Mouse (Mus musculus): Measurements from ENCODE around the gene Prrc2b.

The Prrc2b gene

DNA sequence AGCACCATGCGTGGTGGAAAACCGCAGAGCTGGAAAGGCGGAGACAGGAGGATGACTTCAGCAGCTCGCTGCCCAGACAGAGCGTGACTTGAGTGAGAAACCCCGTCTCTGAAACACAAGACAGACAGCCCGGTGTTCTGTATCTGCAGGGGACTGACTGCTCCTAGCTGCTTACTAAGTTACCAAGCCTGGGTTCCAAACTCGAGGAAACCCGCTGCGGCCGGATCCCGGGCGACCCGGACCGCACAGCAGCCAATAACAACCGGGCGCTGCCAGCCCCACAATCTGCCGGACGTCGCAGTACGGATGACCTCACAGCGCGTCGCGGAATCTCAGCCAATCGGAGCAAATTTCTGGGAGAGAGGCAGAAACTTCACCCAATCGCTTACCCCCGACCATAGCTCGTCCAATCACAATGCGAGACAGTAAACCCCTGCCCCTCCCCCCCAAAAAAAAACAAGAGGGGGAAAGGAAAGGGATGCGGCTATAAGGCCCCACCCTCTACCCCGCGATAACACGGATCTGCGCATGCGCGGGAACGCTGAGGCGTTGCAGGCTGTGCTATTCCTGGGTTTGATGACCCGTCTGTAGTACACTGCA lies 13.1 kb upstream of the Prrc2b start:
- DNase-seq, result peak; percentile 95

DNA sequence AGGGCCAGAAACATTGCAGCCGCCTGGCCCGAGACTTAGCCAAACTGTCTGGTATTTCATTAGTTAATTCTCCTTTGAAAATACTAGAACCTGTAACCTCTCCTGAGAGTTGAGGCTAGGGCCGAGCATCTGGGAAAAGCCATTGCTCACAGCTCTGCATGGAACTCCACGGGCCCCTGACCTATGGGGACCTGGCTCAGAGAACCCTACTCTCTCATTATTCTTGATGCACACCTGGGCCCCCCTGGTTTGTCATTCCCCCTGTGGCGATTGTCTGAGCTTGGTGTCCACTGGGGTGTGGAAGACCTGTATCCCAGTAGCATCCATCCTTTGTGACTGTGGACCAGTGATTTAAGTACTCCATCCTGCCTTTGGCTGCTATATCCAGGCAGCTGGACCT lies 11.5 kb upstream of the Prrc2b start:
- no peak for DNase-seq

GRCm38 (mm10) chr2:32140498-32140934 lies 10.4 kb upstream of the Prrc2b start:
- no peak for DNase-seq

- DNase-seq, result no peak
These were observed 9.3 kb upstream of the Prrc2b start for GRCm38 (mm10) chr2:32141602-32142001.

- no peak for DNase-seq
These were observed 8.5 kb upstream of the Prrc2b start for GRCm38 (mm10) chr2:32142368-32142767.

DNA sequence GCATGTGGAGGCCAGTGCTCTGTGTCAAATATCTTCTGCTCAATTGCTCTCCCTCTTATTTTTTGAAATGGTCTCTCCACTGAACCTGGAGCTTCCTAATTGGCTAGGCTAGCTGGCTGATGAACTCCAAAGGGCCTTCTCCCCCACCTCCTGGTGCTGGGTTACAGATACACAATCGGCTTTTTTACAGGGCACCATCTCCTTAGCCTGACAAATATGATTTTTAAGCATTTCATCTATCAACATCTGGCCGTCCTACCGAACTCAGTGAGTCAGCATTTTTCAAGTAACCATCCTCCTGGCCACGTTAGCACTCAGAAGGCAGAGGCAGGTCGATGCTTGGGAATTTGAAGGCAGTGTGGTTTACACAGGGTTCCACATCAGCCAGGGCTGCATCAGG lies 6.2 kb upstream of the Prrc2b start:
- DNase-seq, result no peak

DNA sequence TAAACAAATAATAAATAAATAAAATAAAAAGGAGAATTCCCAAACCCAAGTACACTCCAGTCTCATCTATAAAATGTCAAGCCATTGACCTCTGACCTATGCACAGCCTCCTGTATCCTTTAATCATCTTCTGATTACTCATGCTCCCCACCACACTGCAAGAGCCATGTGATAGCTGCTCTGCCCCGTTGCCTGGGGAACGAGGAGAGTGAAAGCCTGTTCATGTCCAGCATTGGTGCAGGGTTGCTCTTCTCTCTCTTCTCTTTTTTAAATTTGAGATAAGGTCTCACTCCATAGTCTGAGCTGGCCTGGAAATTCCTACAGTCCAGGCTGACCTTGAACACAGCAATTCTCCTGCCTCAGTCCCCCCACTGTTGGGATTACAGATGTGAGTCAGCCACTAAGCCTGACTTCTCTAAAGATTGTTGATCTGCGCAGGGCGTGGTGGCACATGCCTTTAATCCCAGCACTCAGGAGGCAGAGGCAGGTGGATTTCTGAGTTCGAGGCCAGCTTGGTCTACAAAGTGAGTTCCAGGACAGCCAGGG lies 4.2 kb upstream of the Prrc2b start:
- DNase-seq, result no peak

DNA sequence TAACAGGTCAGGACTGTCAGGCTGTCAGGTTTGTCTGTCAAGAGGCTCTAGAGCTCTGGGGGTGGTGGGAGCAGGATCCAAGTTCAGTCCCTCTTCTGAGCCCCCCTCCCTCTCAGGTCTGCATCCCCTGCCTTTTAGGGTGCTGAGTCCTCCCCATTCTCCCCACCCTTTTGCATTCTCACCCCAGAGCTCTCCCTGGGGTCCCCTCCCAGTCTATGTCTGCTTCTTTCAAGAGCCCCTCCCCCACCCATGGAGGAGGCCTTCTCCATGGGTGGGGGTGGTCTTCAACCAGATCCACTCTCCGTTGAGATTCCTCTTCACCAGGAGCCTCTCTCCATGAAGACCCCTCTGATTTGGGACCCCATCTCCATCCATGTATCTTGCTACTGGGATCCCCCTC lies 747 bp upstream of the Prrc2b start:
- no peak for DNase-seq

- no peak for DNase-seq
These were observed 339 bp upstream of the Prrc2b start for GRCm38 (mm10) chr2:32150562-32150923.

DNA sequence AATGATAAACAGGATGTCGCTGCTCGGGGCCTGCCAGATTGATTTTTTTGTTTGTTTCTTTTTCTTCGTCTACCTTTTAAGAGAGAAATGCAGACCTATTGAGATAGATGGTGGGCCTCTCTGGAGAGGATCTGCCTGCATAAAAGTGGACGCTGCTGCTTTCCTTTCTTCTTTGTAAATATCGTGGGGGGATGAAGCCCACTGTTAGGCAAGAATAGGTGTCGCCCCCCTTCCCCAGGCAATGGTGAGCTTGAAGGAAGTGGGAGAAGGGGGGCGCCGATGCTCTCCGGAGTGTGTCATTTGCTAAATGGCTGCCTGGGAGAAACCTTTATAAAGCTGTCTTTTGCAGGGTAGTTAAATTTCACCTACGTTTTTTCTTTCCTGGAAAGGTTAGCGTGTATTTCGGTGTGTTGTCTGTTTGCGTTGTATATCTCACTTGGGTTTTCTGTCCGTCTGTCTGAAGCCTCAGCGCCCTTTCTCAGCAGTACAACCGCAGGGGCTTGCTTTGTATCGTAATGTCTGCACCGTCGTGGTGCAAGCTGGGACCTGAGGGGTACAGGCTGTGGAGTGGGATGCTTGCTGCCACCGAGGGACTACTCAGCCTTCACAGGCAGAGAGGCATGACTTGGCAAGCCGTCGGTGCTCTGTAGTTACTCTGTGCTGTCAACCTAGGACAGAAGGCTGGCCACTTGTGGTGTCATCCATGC lies 931 bp downstream of the Prrc2b start:
- peak; percentile 49 for DNase-seq

- no peak for DNase-seq
These were observed 1.6 kb downstream of the Prrc2b start for GRCm38 (mm10) chr2:32152367-32153034.

GRCm38 (mm10) chr2:32153041-32153790 lies 2.3 kb downstream of the Prrc2b start:
- DNase-seq, result no peak

DNA sequence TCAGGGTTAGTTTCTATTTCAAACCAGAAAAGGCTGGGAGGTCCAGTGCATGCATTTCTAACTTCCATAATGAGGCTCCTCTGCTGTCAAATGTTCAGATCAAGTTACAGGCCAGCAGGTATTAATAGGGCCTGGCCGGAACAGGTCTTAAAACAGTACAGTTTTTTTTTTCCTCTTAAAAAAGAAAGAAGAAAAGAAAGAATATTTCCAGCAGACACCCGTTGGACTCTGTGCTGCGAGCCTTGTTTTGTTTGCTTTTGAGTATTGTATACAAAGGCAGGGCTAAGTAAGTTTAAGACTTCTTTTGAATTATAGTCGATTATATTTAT lies 2.9 kb downstream of the Prrc2b start:
- DNase-seq, result no peak

DNA sequence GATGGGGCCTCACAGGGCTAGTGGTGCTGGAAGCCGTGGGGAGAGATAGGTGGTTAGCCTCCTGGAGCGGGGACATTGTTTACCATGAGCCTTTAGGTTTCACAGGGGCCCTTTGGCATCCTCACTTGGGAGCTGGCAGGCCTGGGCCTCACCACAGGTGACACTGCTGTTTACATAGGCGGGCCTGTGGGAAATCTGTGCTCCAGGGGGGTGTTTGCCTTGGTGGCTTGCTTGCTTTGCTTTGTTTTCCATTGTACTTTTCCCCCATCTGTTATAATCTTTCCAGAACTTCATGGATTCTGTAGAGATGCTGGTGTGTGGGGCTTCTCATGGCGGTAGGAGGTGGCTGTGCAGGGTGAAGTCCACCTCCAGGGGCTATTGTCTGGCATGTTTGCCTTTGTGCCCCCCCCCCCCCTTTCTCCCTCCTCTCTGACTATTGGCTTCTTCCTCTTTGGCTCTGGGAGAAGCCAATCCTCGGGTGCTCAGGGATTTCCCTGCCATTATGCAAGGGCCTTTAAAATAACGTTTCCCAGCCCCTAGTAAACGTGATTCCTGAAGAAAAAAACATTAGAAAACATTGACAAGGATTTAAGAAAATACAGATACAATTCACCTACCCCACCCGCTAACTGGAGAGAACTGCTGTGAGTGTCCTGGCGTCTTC lies 3.6 kb downstream of the Prrc2b start:
- DNase-seq, result no peak

GRCm38 (mm10) chr2:32154998-32155541 lies 4.2 kb downstream of the Prrc2b start:
- no peak for DNase-seq

GRCm38 (mm10) chr2:32155614-32156013 lies 4.7 kb downstream of the Prrc2b start:
- DNase-seq, result no peak

GRCm38 (mm10) chr2:32156645-32157044 lies 5.8 kb downstream of the Prrc2b start:
- DNase-seq, result no peak

- DNase-seq, result no peak
These were observed 6.4 kb downstream of the Prrc2b start for GRCm38 (mm10) chr2:32157328-32157727.

DNA sequence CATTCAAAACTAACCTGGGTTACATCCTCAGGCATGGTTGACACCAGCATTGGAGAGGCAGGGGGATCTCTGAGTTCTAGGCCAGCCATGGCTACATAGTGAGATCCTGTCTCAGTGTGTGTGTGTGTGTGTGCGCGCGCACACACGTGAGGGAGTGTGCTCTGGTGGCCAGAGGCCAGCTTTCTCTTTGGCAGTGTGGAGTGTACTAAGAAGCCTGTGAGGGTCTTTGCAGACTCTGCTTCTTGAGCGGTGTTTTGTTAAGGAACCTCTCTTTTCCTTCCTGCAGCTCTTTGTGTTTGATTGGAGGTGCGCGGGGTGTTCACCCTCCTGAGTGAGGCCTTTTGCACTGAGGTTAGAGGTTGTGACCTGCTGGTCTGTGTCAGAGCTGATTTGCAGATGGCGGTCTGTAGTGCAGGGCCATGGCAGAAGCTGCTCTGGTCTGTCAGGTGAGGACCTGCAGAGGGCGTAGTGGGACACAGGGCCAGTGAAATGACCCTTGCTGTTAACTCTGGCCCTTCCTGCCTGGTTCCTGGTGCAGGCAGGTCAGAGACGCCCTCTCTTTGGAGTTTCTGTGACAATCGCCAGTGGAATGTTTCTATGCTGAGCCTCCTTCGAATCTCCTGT lies 7.8 kb downstream of the Prrc2b start:
- DNase-seq, result no peak

GRCm38 (mm10) chr2:32160525-32160924 lies 9.6 kb downstream of the Prrc2b start:
- DNase-seq, result no peak

DNA sequence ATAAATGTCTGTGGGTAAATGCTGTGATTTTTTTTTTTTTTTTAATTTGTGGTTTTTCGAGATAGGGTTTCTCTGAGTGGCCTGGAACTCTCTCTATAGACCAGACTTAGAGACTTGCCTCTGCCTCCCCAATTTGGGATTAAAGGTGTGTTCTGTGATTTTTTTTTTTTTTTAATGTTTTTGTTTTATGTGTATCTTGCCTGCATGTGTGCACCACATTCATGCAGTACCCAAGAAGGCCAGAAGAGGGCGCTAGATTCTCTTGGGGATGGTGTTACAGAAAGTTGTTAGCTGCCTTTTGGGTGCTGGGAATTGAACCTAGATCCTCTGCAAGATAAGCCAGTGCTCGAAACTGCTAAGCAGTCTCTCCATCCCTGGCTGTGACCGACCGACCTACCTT lies 10.1 kb downstream of the Prrc2b start:
- DNase-seq, result no peak

DNA sequence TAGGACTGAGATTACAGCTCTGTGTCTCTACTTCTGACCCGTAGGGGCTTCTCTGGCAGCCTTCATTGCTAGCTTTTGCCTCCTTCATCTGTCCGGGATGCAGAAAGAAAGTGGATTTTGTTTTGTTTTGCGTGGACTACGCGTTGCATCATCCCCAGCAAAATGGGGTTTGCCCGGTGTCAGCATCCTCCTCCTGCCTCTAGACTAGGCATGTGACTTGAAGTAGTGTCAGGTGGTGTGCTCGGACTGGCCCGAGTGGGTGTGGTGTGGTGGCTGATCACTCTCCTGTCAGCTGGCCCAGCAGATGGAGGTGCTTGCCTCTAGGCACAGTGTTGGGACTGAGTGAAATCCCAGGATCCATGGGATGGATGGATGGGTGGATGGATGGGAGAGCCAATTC lies 11.2 kb downstream of the Prrc2b start:
- DNase-seq, result no peak

Measured in cerebellum, adult 11 months (tissue).